Mouse (Mus musculus) embryo, embryonic 9.5 days (tissue): ENCODE results near the gene Gm39115.
A peak's percentile ranks its signal among the peaks of the same experiment; 100 is the strongest.
"Not testable (repeated sequence)": the region's sequence is repeated elsewhere in the genome, so short reads cannot be mapped to it uniquely, and the experiment has no call there.

ENCODE experiments used
- DNase-seq: peaks from one replicate; pipeline ENCODE4 v3.0.0-alpha.2; 2017; ENCODE audit errors: extremely low spot score

Gm39115 gene

GRCm38 (mm10) chr7:142135934-142136333 is at the start of gene Gm39115:
Gm39115 (minus strand) TSS chr7:142136034.
- DNase-seq, result not testable (repeated sequence)

GRCm38 (mm10) chr7:142181021-142181420 is 45.2 kb upstream of the Gm39115 start:
- DNase-seq, result no peak

GRCm38 (mm10) chr7:142178685-142179084 is 42.9 kb upstream of the Gm39115 start:
- DNase-seq, result no peak

GRCm38 (mm10) chr7:142175905-142176304 is 40.1 kb upstream of the Gm39115 start, which contains the start of gene Krtap5-2:
Krtap5-2 (minus strand) TSS chr7:142176005.
- DNase-seq, result not testable (repeated sequence)

- DNase-seq, result peak; percentile 6
Measured at GRCm38 (mm10) chr7:142169836-142170235, 34.0 kb upstream of the Gm39115 start.

GRCm38 (mm10) chr7:142165639-142166038 is 29.8 kb upstream of the Gm39115 start, which contains the start of gene Gm4553:
Gm4553 (minus strand) TSS chr7:142165739.
- DNase-seq, result not testable (repeated sequence)

- no peak for DNase-seq
Measured at GRCm38 (mm10) chr7:142159366-142159765, 23.5 kb upstream of the Gm39115 start.

- not testable (repeated sequence) for DNase-seq
Measured at GRCm38 (mm10) chr7:142157013-142157412, 21.2 kb upstream of the Gm39115 start, which contains the start of gene Gm29735. Gm29735 (minus strand) TSS chr7:142157113.

- DNase-seq, result no peak
Measured at GRCm38 (mm10) chr7:142155308-142155707, 19.5 kb upstream of the Gm39115 start.

GRCm38 (mm10) chr7:142152191-142152590 is 16.4 kb upstream of the Gm39115 start:
- DNase-seq, result no peak

GRCm38 (mm10) chr7:142148633-142149032 is 12.8 kb upstream of the Gm39115 start:
- DNase-seq, result no peak

GRCm38 (mm10) chr7:142146033-142146432 is 10.2 kb upstream of the Gm39115 start:
- DNase-seq, result peak; percentile 47

- DNase-seq, result no peak
Measured at GRCm38 (mm10) chr7:142145413-142145940, 9.6 kb upstream of the Gm39115 start.

- no peak for DNase-seq
Measured at GRCm38 (mm10) chr7:142144507-142144906, 8.7 kb upstream of the Gm39115 start, which contains the start of gene Gm45337. Gm45337 (minus strand) TSS chr7:142144607.

- not testable (repeated sequence) for DNase-seq
Measured at GRCm38 (mm10) chr7:142143506-142144010, 7.7 kb upstream of the Gm39115 start.

- no peak for DNase-seq
Measured at GRCm38 (mm10) chr7:142140696-142141095, 4.9 kb upstream of the Gm39115 start.

GRCm38 (mm10) chr7:142134206-142134995 is 1.4 kb downstream of the Gm39115 start:
- peak; percentile 4 for DNase-seq

GRCm38 (mm10) chr7:142128843-142129242 is 7.0 kb downstream of the Gm39115 start:
- no peak for DNase-seq

GRCm38 (mm10) chr7:142120629-142121028 is 15.2 kb downstream of the Gm39115 start, which contains the start of gene Gm45618:
Gm45618 (minus strand) TSS chr7:142120729.
- not testable (repeated sequence) for DNase-seq

GRCm38 (mm10) chr7:142119632-142120031 is 16.2 kb downstream of the Gm39115 start:
- peak; percentile 9 for DNase-seq

GRCm38 (mm10) chr7:142104747-142105146 is 31.1 kb downstream of the Gm39115 start:
- no peak for DNase-seq

- DNase-seq, result peak; percentile 73
Measured at GRCm38 (mm10) chr7:142097776-142098175, 38.1 kb downstream of the Gm39115 start.

GRCm38 (mm10) chr7:142096701-142097100 is 39.1 kb downstream of the Gm39115 start:
- no peak for DNase-seq
